Comparison of ENCODE assay signal across 9 mouse cellular contexts in genomic region chr4:128720110-128720509, GRCm38 (mm10). TPM values are rescaled to one million over a fixed set of nuclear protein-coding genes. Genes with fewer than 3 reads are reported as not detected.
DNase-seq lines count a peak whose midpoint lies in the region; ATAC-seq and TF ChIP-seq lines count a peak whose summit lies in the region.
"Had no signal": no experiment of that assay in that cellular context is flagged by ENCODE, and none has a peak within 500 bp of the region (broad histone marks: within the 10 kb centered on the region; RNA-seq: fewer than 3 reads in every experiment).

No protein-coding gene starts in this region.

- peaks cover 6 to 15% of the 10 kb centered on the region in 2 experiments for H3K4me1 ChIP-seq in MEL (ENCODE audit: control insufficient read depth in 1 of 2, insufficient read depth in 2 of 2, low read length in 2 of 2)
- H3K4me1 ChIP-seq in forebrain, embryonic 10.5 days, result peaks cover 100% of the 10 kb centered on the region
- H3K4me1 ChIP-seq in kidney, embryonic 14.5 days (ENCODE audit: control insufficient read depth, insufficient read depth, low read length), result peaks cover 37% of the 10 kb centered on the region
- H3K4me1 ChIP-seq in liver, embryonic 15.5 days (replicated peaks), result peaks cover 34% of the 10 kb centered on the region

- no peaks in the 10 kb centered on the region for H3K79me2 ChIP-seq in MEL (ENCODE audit: control insufficient read depth, insufficient read depth, low read length, poor library complexity)

- H3K9me3 ChIP-seq in MEL (replicated peaks; ENCODE audit: insufficient read depth, low read length), result no peaks in the 10 kb centered on the region
- no peaks in the 10 kb centered on the region for H3K9me3 ChIP-seq in forebrain, embryonic 10.5 days
- H3K9me3 ChIP-seq in kidney, embryonic 14.5 days (ENCODE audit: control insufficient read depth, low read length), result no peaks in the 10 kb centered on the region
- H3K9me3 ChIP-seq in liver, embryonic 15.5 days (replicated peaks), result no peaks in the 10 kb centered on the region
- H3K9me3 ChIP-seq: embryonic facial prominence, embryonic 13.5 days had no signal

- peak in 2 of 3 experiments; percentile 16 to 52; a peak in 3 of 6 replicates for TF ChIP-seq CTCF in MEL (IDR thresholded peaks at IDR 0.05 in 2 of 3, conservative IDR thresholded peaks at IDR 0.05 in 1 of 3; ENCODE audit: control insufficient read depth in 1 of 3, insufficient read depth in 1 of 3, low read depth in 2 of 3, low read length in 3 of 3, poor library complexity in 1 of 3, severe bottlenecking in 1 of 3)

- peak; percentile 87 to 88 for TF ChIP-seq EP300 in MEL (IDR thresholded peaks at IDR 0.05; ENCODE audit: low read depth in 1 of 2, low read length in 2 of 2)

- H3K27me3 ChIP-seq in MEL (ENCODE audit: control insufficient read depth in 1 of 2, insufficient read depth in 2 of 2, low read length in 2 of 2), result no peaks in the 10 kb centered on the region
- peaks cover 29% of the 10 kb centered on the region for H3K27me3 ChIP-seq in forebrain, embryonic 10.5 days (ENCODE audit: poor library complexity, severe bottlenecking)
- no peaks in the 10 kb centered on the region for H3K27me3 ChIP-seq in kidney, embryonic 14.5 days (ENCODE audit: control insufficient read depth, insufficient read depth, low read length)
- H3K27me3 ChIP-seq in liver, embryonic 15.5 days, result no peaks in the 10 kb centered on the region
- H3K27me3 ChIP-seq: embryonic facial prominence, embryonic 13.5 days had no signal

- H3K4me3 ChIP-seq in MEL (ENCODE audit: control insufficient read depth in 1 of 2, insufficient read depth in 1 of 2, low read depth in 2 of 2, low read length in 2 of 2), result peak overlapping the region in 1 of 2 experiments; percentile 7; a peak in 1 of 4 replicates
- H3K4me3 ChIP-seq in forebrain, embryonic 10.5 days, result no peak overlapping the region; the same call in 1 of the 2 replicates
- no peak overlapping the region for H3K4me3 ChIP-seq in kidney, embryonic 14.5 days (ENCODE audit: low read length)
- no peak overlapping the region for H3K4me3 ChIP-seq in liver, embryonic 15.5 days (replicated peaks)
- H3K4me3 ChIP-seq: embryonic facial prominence, embryonic 13.5 days had no signal

- H3K27ac ChIP-seq in MEL (ENCODE audit: control insufficient read depth, low read depth, low read length), result peak overlapping the region; percentile 87
- peak overlapping the region; percentile 76 for H3K27ac ChIP-seq in forebrain, embryonic 10.5 days
- H3K27ac ChIP-seq in kidney, embryonic 14.5 days (ENCODE audit: low read depth, low read length), result peak overlapping the region; percentile 77
- no peak overlapping the region for H3K27ac ChIP-seq in liver, embryonic 15.5 days (replicated peaks)

- peak; percentile 67 to 70 for DNase-seq in cerebellum, adult 18-20 months
- DNase-seq in cerebellum, adult 8-10 months, result no peak
- peak; percentile 98 for DNase-seq in MEL (ENCODE audit: low read depth, low spot score)
- peak; percentile 17 for DNase-seq in forebrain, embryonic 10.5 days (ENCODE audit: extremely low spot score, low spot score)
- peak; percentile 65 for DNase-seq in right cerebral cortex, postnatal 14 days
- DNase-seq in thymus, postnatal 0 days (ENCODE audit: low spot score), result no peak

- peak in 1 of 2 experiments; percentile 52; a peak in 2 of 4 replicates for TF ChIP-seq POLR2A in MEL (IDR thresholded peaks at IDR 0.05; ENCODE audit: control insufficient read depth in 1 of 2, insufficient read depth in 1 of 2, low read depth in 1 of 2, low read length in 2 of 2, poor library complexity in 1 of 2)

- peaks cover 0 to 18% of the 10 kb centered on the region in 2 experiments; a peak in 2 of 4 replicates for H3K36me3 ChIP-seq in MEL (ENCODE audit: control insufficient read depth in 1 of 2, insufficient read depth in 2 of 2, low read length in 2 of 2)
- no peaks in the 10 kb centered on the region for H3K36me3 ChIP-seq in forebrain, embryonic 10.5 days (replicated peaks)
- no peaks in the 10 kb centered on the region for H3K36me3 ChIP-seq in kidney, embryonic 14.5 days (ENCODE audit: control insufficient read depth, insufficient read depth, low read length)
- H3K36me3 ChIP-seq in liver, embryonic 15.5 days (replicated peaks), result no peaks in the 10 kb centered on the region

- H3K4me2 ChIP-seq in kidney, embryonic 14.5 days (replicated peaks; ENCODE audit: low read depth, low read length), result no peak overlapping the region
- no peak overlapping the region for H3K4me2 ChIP-seq in liver, embryonic 15.5 days
- H3K4me2 ChIP-seq: embryonic facial prominence, embryonic 13.5 days had no signal

- WGBS in forebrain, embryonic 10.5 days, result 38% methylated on average over 5 of the region's 5 CpGs
- WGBS in kidney, embryonic 14.5 days, result 3% methylated on average over 5 of the region's 5 CpGs
- 8% methylated on average over 5 of the region's 5 CpGs for WGBS in liver, embryonic 15.5 days (ENCODE audit: insufficient replicate concordance)

- TF ChIP-seq RAD21 in MEL (IDR thresholded peaks at IDR 0.05; ENCODE audit: low read depth, low read length), result no peak

- ATAC-seq in kidney, embryonic 14.5 days (ENCODE audit: low FRiP score, low TSS enrichment), result peak; percentile 50; the same call in 1 of the 2 replicates
- ATAC-seq in liver, embryonic 15.5 days (ENCODE audit: insufficient read depth), result peak; percentile 63

- peak overlapping the region; percentile 55 for H3K9ac ChIP-seq in MEL (ENCODE audit: control insufficient read depth, low read depth, low read length, poor library complexity, severe bottlenecking)
- no peak overlapping the region for H3K9ac ChIP-seq in kidney, embryonic 14.5 days (ENCODE audit: low read depth, low read length)
- no peak overlapping the region for H3K9ac ChIP-seq in liver, embryonic 15.5 days

TF ChIP-seq in MEL, 35 proteins besides CTCF, POLR2A, EP300 and RAD21 (continues in another document):
- no peak for TF ChIP-seq USF2 (IDR thresholded peaks at IDR 0.05; ENCODE audit: borderline replicate concordance in 1 of 2, insufficient read depth in 1 of 2, low read depth in 1 of 2, low read length in 2 of 2)
- no peak for TF ChIP-seq E2F4 (IDR thresholded peaks at IDR 0.05; ENCODE audit: borderline replicate concordance, low read depth, low read length)
- TF ChIP-seq GABPA (IDR thresholded peaks at IDR 0.05; ENCODE audit: low read depth, low read length), result no peak
- TF ChIP-seq HCFC1 (IDR thresholded peaks at IDR 0.05; ENCODE audit: low read depth, low read length), result peak; percentile 62
- TF ChIP-seq RCOR1 (IDR thresholded peaks at IDR 0.05; ENCODE audit: low read depth, low read length), result peak; percentile 86
- TF ChIP-seq POLR2AphosphoS5 (IDR thresholded peaks at IDR 0.05; ENCODE audit: borderline replicate concordance, low read depth, low read length), result no peak
- TF ChIP-seq SMC3 (IDR thresholded peaks at IDR 0.05; ENCODE audit: low read depth, low read length), result no peak
- peak; percentile 42; the same call in 1 of the 2 replicates for TF ChIP-seq MXI1 (IDR thresholded peaks at IDR 0.05; ENCODE audit: low read depth, low read length)
- TF ChIP-seq TCF12 (IDR thresholded peaks at IDR 0.05; ENCODE audit: low read depth, low read length), result peak; percentile 82
- peak; percentile 66; the same call in 1 of the 2 replicates for TF ChIP-seq MYC (IDR thresholded peaks at IDR 0.05; ENCODE audit: low read depth, low read length)
- TF ChIP-seq UBTF (IDR thresholded peaks at IDR 0.05; ENCODE audit: borderline replicate concordance, insufficient read depth, low read depth, low read length), result no peak
- no peak for TF ChIP-seq MAX (IDR thresholded peaks at IDR 0.05; ENCODE audit: low read length)
- TF ChIP-seq MYB (IDR thresholded peaks at IDR 0.05; ENCODE audit: low read depth, low read length), result 0 out of 2 replicates have a peak, but pooled peaks have one; percentile 37
- 0 out of 2 replicates have a peak, but pooled peaks have one; percentile 25 for TF ChIP-seq MAZ (IDR thresholded peaks at IDR 0.05; ENCODE audit: low read depth, low read length)
- no peak for TF ChIP-seq ZNF384 (IDR thresholded peaks at IDR 0.05; ENCODE audit: low read depth, low read length)
- peak; percentile 87 for TF ChIP-seq SIN3A (IDR thresholded peaks at IDR 0.05; ENCODE audit: low read length)
- TF ChIP-seq USF1 (IDR thresholded peaks at IDR 0.05; ENCODE audit: low read depth, low read length), result peak; percentile 52; the same call in 1 of the 2 replicates
- no peak for TF ChIP-seq JUND (IDR thresholded peaks at IDR 0.05; ENCODE audit: low read depth, low read length)
- no peak for TF ChIP-seq ELF1 (IDR thresholded peaks at IDR 0.05; ENCODE audit: low read depth, low read length)
- peak; percentile 44; the same call in 1 of the 2 replicates for TF ChIP-seq POLR2AphosphoS2 (IDR thresholded peaks at IDR 0.05; ENCODE audit: low read length)
- peak; percentile 82 for TF ChIP-seq GATA1 (IDR thresholded peaks at IDR 0.05; ENCODE audit: low read depth, low read length)
- TF ChIP-seq KAT2A (conservative IDR thresholded peaks at IDR 0.05; ENCODE audit: low read depth, low read length), result no peak
- TF ChIP-seq ETS1 (IDR thresholded peaks at IDR 0.05; ENCODE audit: low read depth, low read length), result peak; percentile 88
- peak; percentile 67 for TF ChIP-seq TAL1 (IDR thresholded peaks at IDR 0.05; ENCODE audit: low read length)
- TF ChIP-seq BHLHE40 (IDR thresholded peaks at IDR 0.05; ENCODE audit: borderline replicate concordance, low read depth, low read length), result no peak
- no peak for TF ChIP-seq CHD2 (IDR thresholded peaks at IDR 0.05; ENCODE audit: low read length)
- TF ChIP-seq MEF2A (IDR thresholded peaks at IDR 0.05; ENCODE audit: extremely low read depth, insufficient replicate concordance, low read depth, low read length, poor library complexity, severe bottlenecking), result no peak
- TF ChIP-seq ZMIZ1 (IDR thresholded peaks at IDR 0.05; ENCODE audit: low read depth, low read length), result no peak
- no peak for TF ChIP-seq NELFE (IDR thresholded peaks at IDR 0.05; ENCODE audit: low read depth, low read length)
- no peak for TF ChIP-seq ZKSCAN1 (IDR thresholded peaks at IDR 0.05; ENCODE audit: low read depth, low read length)
- peak; percentile 91 for TF ChIP-seq TBP (IDR thresholded peaks at IDR 0.05; ENCODE audit: low read depth, low read length)

RNA-seq across cellular contexts. Expression of gene A3galt2, which starts 35.1 kb away (rescaled TPM):
- not detected in 2 replicates for total RNA-seq in MEL (2012; rRNA removed)
- under 1 TPM in 1 of 2 experiments, not detected in 1; 0.06 TPM for polyA plus RNA-seq in MEL (2012; ENCODE audit: insufficient read depth in 1 of 2, insufficient read length in 2 of 2, low read depth in 1 of 2, low replicate concordance in 2 of 2, missing spikeins in 1 of 2)
- polyA plus RNA-seq in forebrain, embryonic 10.5 days (2016; fragmentation: Nextera tagmentation; extraction: Ambion mirVana), result 0.07 and 0.17 TPM in 2 replicates
- polyA plus RNA-seq in kidney, embryonic 14.5 days (2014; fragmentation: Nextera tagmentation; extraction: Ambion mirVana), result 0.23 and 0.49 TPM in 2 replicates
- polyA plus RNA-seq in liver, embryonic 15.5 days (2015; fragmentation: Nextera tagmentation; extraction: Ambion mirVana), result not detected in 2 replicates
- polyA plus RNA-seq in thymus, postnatal 0 days (2015; fragmentation: Nextera tagmentation; extraction: Ambion mirVana), result 0.04 and 0.12 TPM in 2 replicates

Comparison
In these comparisons a context has a peak if more than half of its experiments do, and no peak if none do; other contexts are left out.
1. DNase-seq: peak in cerebellum, adult 18-20 months (2 of 2), MEL (single experiment), forebrain, embryonic 10.5 days (single experiment) and right cerebral cortex, postnatal 14 days (single experiment); none in cerebellum, adult 8-10 months (single experiment) and thymus, postnatal 0 days (single experiment).